Comparison of ENCODE assay signal across 25 mouse cellular contexts in genomic region chr7:49440333-49440969, GRCm38 (mm10).
DNase-seq lines count a peak whose midpoint lies in the region; ATAC-seq lines count a peak whose summit lies in the region.
"Had no signal": no experiment of that assay in that cellular context is flagged by ENCODE, and none has a peak within 500 bp of the region (broad histone marks: within the 10 kb centered on the region; RNA-seq: fewer than 3 reads in every experiment).

No protein-coding gene starts in this region.

- H3K4me2 ChIP-seq in hindbrain, embryonic 14.5 days (replicated peaks), result no peak overlapping the region
- H3K4me2 ChIP-seq: embryonic facial prominence, embryonic 15.5 days; heart, embryonic 12.5 days; limb, embryonic 13.5 days; liver, embryonic 12.5 days had no signal

- no peaks in the 10 kb centered on the region for H3K27me3 ChIP-seq in hindbrain, embryonic 14.5 days (ENCODE audit: control insufficient read depth, insufficient read depth, low read length)
- H3K27me3 ChIP-seq: embryonic facial prominence, embryonic 15.5 days; heart, embryonic 12.5 days; limb, embryonic 13.5 days; liver, embryonic 12.5 days had no signal

- no peaks in the 10 kb centered on the region for H3K9me3 ChIP-seq in hindbrain, embryonic 14.5 days (ENCODE audit: control insufficient read depth, low read length)
- H3K9me3 ChIP-seq: embryonic facial prominence, embryonic 15.5 days; heart, embryonic 12.5 days; hindbrain, embryonic 10.5 days; limb, embryonic 13.5 days; liver, embryonic 12.5 days; midbrain, embryonic 10.5 days had no signal

- H3K36me3 ChIP-seq in hindbrain, embryonic 14.5 days (replicated peaks; ENCODE audit: control insufficient read depth, insufficient read depth), result no peaks in the 10 kb centered on the region
- H3K36me3 ChIP-seq: embryonic facial prominence, embryonic 15.5 days; heart, embryonic 12.5 days; hindbrain, embryonic 10.5 days; limb, embryonic 13.5 days; liver, embryonic 12.5 days; midbrain, embryonic 10.5 days had no signal

- H3K9ac ChIP-seq in hindbrain, embryonic 14.5 days, result no peak overlapping the region
- H3K9ac ChIP-seq: embryonic facial prominence, embryonic 15.5 days; heart, embryonic 12.5 days; limb, embryonic 13.5 days; liver, embryonic 12.5 days had no signal

- no peak for ATAC-seq in hindbrain, embryonic 14.5 days (ENCODE audit: low FRiP score)
- ATAC-seq: forebrain, embryonic 16.5 days; hindbrain, postnatal 0 days; intestine, embryonic 16.5 days; liver, embryonic 12.5 days had no signal

- WGBS in hindbrain, embryonic 14.5 days, result 89% methylated on average over 14 of the region's 14 CpGs

- H3K27ac ChIP-seq in hindbrain, embryonic 14.5 days, result no peak overlapping the region
- H3K27ac ChIP-seq: embryonic facial prominence, embryonic 15.5 days; gastrocnemius, adult 2 months; hindbrain, embryonic 10.5 days; hindbrain, postnatal 0 days; limb, embryonic 13.5 days; liver, embryonic 12.5 days; midbrain, embryonic 10.5 days had no signal

- DNase-seq in cerebellum, postnatal 25 days, result peak; percentile 27 to 51
- no peak for DNase-seq in cerebellum, adult 11-12 months
- DNase-seq in layer of hippocampus, adult 8-10 months (ENCODE audit: low spot score in 2 of 2), result peak; percentile 44 to 51
- no peak for DNase-seq in layer of hippocampus, postnatal 14 days (ENCODE audit: low spot score in 2 of 2)
- DNase-seq in right cerebral cortex, adult 2 months (ENCODE audit: low spot score in 2 of 2), result peak; percentile 71 to 75
- DNase-seq in right cerebral cortex, postnatal 4 days, result no peak
- DNase-seq in right cerebral cortex, postnatal 36 days (ENCODE audit: low spot score in 2 of 2), result peak; percentile 71 to 73
- no peak for DNase-seq in hindbrain, embryonic 14.5 days (ENCODE audit: low spot score)
- DNase-seq: adrenal gland, postnatal 25 days; gastrocnemius, adult 2 months; heart, postnatal 10 days; kidney, postnatal 25 days; lung, adult 18-20 months; lung, postnatal 10 days; thymus, adult 18-20 months; thymus, postnatal 36 days had no signal

- peaks cover 11% of the 10 kb centered on the region; the same call in 1 of the 2 replicates for H3K4me1 ChIP-seq in hindbrain, embryonic 14.5 days (replicated peaks; ENCODE audit: control insufficient read depth, insufficient read depth, low read length)

- no peak overlapping the region for H3K4me3 ChIP-seq in hindbrain, embryonic 14.5 days (replicated peaks; ENCODE audit: low read length)
- H3K4me3 ChIP-seq: embryonic facial prominence, embryonic 15.5 days; gastrocnemius, adult 2 months; heart, embryonic 12.5 days; hindbrain, embryonic 10.5 days; limb, embryonic 13.5 days; liver, embryonic 12.5 days; midbrain, embryonic 10.5 days had no signal

Comparison
In these comparisons a context has a peak if more than half of its experiments do, and no peak if none do; other contexts are left out.
1. DNase-seq: peak in cerebellum, postnatal 25 days (2 of 2), layer of hippocampus, adult 8-10 months (2 of 2), right cerebral cortex, adult 2 months (2 of 2) and right cerebral cortex, postnatal 36 days (2 of 2); none in cerebellum, adult 11-12 months (single experiment), layer of hippocampus, postnatal 14 days (0 of 2), right cerebral cortex, postnatal 4 days (single experiment) and hindbrain, embryonic 14.5 days (single experiment).